Mouse (Mus musculus) midbrain, postnatal 0 days (tissue): ENCODE results near the gene Omg. TPM values are rescaled to one million over a fixed set of nuclear protein-coding genes. Genes with fewer than 3 reads are reported as not detected.

ENCODE experiments used
- ATAC-seq: fragments of 200-750 bp; cut with Nextera tagmentation; 2 replicates; pipeline ENCODE4 v1.8.0; 2017; ENCODE audit warnings: moderate number of reproducible peaks, mild to moderate bottlenecking, moderate TSS enrichment, moderate library complexity; ENCODE audit not compliant: low FRiP score
- DNase-seq: peaks from one replicate; pipeline ENCODE4 v3.0.0-alpha.2; 2015; ENCODE audit warnings: low spot score
- H3K27ac ChIP-seq: fragments of 300-500 bp; sonication (generic); 2 replicates; pipeline ENCODE4 v1.5.1; 2014; ENCODE audit warnings: low read depth, mild to moderate bottlenecking, low read length, mixed read lengths
- H3K27me3 ChIP-seq: fragments of 300-500 bp; sonication (generic); 2 replicates; pipeline ENCODE4 v1.6.1; 2014; ENCODE audit warnings: low read length, control low read depth, mixed read lengths; ENCODE audit not compliant: insufficient read depth
- H3K36me3 ChIP-seq: fragments of 300-500 bp; sonication (generic); 2 replicates; pipeline ENCODE4 v1.6.1; 2014; ENCODE audit warnings: low read length, control low read depth, mixed read lengths; ENCODE audit not compliant: insufficient read depth
- H3K4me1 ChIP-seq: fragments of 300-500 bp; sonication (generic); 2 replicates; pipeline ENCODE4 v1.6.1; 2014; ENCODE audit warnings: mild to moderate bottlenecking, control low read depth, antibody characterized with exemption, low read length, mixed read lengths; ENCODE audit not compliant: insufficient read depth
- H3K4me2 ChIP-seq: fragments of 300-500 bp; sonication (generic); 2 replicates; pipeline ENCODE4 v1.6.1; 2014; ENCODE audit warnings: low read depth, mild to moderate bottlenecking, low read length, mixed read lengths; ENCODE audit not compliant: poor library complexity, severe bottlenecking
- H3K4me3 ChIP-seq: fragments of 300-500 bp; sonication (generic); 2 replicates; pipeline ENCODE4 v1.5.1; 2014; ENCODE audit warnings: low read depth, mild to moderate bottlenecking, low read length, moderate library complexity
- H3K9ac ChIP-seq: fragments of 300-500 bp; sonication (generic); replicated peaks from 2 replicates; pipeline ENCODE4 v1.6.1; 2014; ENCODE audit warnings: mild to moderate bottlenecking, low read length, moderate library complexity, mixed read lengths; ENCODE audit not compliant: poor library complexity, severe bottlenecking
- H3K9me3 ChIP-seq: fragments of 300-500 bp; sonication (generic); 2 replicates; pipeline ENCODE4 v1.6.1; 2016; ENCODE audit warnings: low read length, control low read depth
- CTCF ChIP-seq: IDR thresholded peaks from 2 replicates; pipeline ENCODE4 v1.5.1; 2016; ENCODE audit warnings: antibody characterized with exemption, mild to moderate bottlenecking
- WGBS: fragments of 180-500 bp; shearing (Covaris S2); extraction: QIAGEN DNeasy Blood & Tissue Kit; methylation state at CpG from one replicate; pipeline ENCODE4 v1.1.7; 2014; 5-methylcytosine and 5-hydroxymethylcytosine counted together
- polyA plus RNA-seq: library from polyadenylated mRNA; unstranded; fragments of >200 nt; fragmentation: Nextera tagmentation; extraction: Ambion mirVana; gene quantifications from 2 replicates; pipeline ENCODE4 v1.2.1, GENCODE M21; 2015
- total RNA-seq: library from RNA; depleted of rRNA; stranded (reverse); fragments of >200 nt; gene quantifications from 2 replicates; pipeline ENCODE4 v1.2.3, GENCODE M21; 2014; rRNA removed

The Omg gene
- total and polyA plus RNA-seq, 2 experiments from 2014 or later, result 27.2 to 31.4 TPM

DNA sequence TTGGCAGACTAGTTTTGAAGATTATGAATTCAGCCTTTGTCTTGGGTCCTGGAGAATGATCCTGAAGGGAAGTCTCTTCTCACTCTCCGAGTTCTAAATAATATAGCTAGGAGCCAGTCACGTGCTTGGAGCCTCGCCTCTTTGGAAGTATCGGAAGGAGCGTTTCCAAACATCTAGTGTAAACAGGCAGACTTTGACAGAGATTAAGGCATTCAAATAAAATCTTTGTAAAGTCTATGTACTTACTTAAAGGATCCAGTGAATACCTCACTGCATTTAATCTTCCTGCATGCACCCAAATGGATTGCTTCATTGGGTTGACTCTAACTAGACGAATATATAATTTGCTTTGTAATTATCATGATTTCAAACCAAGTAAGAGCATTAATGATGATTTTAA lies 20.5 kb downstream of the Omg start:
- no peak overlapping the region for H3K4me3 ChIP-seq
- no peaks in the 10 kb centered on the region for H3K4me1 ChIP-seq
- no peaks in the 10 kb centered on the region for H3K27me3 ChIP-seq
- H3K9ac ChIP-seq, result no peak overlapping the region
- no peak overlapping the region for H3K27ac ChIP-seq
- no peak overlapping the region for H3K4me2 ChIP-seq
- no peaks in the 10 kb centered on the region for H3K9me3 ChIP-seq
- H3K36me3 ChIP-seq, result 0 out of 2 replicates have a peak, but pooled peaks cover 5% of the 10 kb centered on the region
- TF ChIP-seq CTCF, result no peak
- DNase-seq (no peak), ATAC-seq (no peak)
- 90% methylated on average over 6 of the region's 6 CpGs for WGBS

DNA sequence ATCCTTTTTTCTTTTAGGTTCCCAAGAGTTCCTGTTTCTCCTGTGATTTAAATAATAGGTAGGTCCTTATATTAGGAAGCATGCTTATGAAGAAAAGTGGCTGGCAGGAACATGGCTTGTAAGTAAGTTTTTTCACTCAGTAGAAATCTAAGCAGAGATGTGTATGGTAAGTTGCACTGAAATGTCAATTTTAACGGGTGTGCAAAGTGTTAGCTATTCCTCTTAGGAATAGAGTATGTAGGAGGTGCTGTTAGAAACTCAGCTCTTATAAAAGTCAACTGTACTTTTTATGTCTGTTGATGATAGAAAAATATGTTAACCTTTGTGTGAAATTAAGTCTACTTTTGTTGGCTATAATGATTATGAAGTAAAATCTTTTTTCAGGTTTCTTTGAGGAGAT lies 35.8 kb downstream of the Omg start:
- TF ChIP-seq CTCF, result no peak
- Histone ChIP-seq H3K9me3 (no peaks in the 10 kb centered on the region), H3K27ac (no peak overlapping the region), H3K4me3 (no peak overlapping the region), H3K4me2 (no peak overlapping the region), H3K36me3 (peaks cover 31% of the 10 kb centered on the region), H3K4me1 (no peaks in the 10 kb centered on the region), H3K27me3 (no peaks in the 10 kb centered on the region), H3K9ac (no peak overlapping the region)
- ATAC-seq (no peak), DNase-seq (no peak)
- WGBS, result 70% methylated on average over 1 of the region's 1 CpGs

GRCm38 (mm10) chr11:79460756-79461450 lies 43.0 kb downstream of the Omg start:
- H3K9me3 ChIP-seq, result no peaks in the 10 kb centered on the region
- DNase-seq (peak; percentile 17), ATAC-seq (no peak)
- no peak overlapping the region for H3K4me3 ChIP-seq
- no peak for TF ChIP-seq CTCF
- H3K9ac ChIP-seq, result no peak overlapping the region
- H3K27me3 ChIP-seq, result no peaks in the 10 kb centered on the region
- no peaks in the 10 kb centered on the region for H3K4me1 ChIP-seq
- no peak overlapping the region for H3K4me2 ChIP-seq
- peaks cover 22% of the 10 kb centered on the region for H3K36me3 ChIP-seq
- no peak overlapping the region for H3K27ac ChIP-seq
- 90% methylated on average over 3 of the region's 3 CpGs for WGBS

GRCm38 (mm10) chr11:79459846-79460245 lies 44.0 kb downstream of the Omg start:
- H3K4me1 ChIP-seq, result no peaks in the 10 kb centered on the region
- 90% methylated on average over 4 of the region's 4 CpGs for WGBS
- H3K36me3 ChIP-seq, result peaks cover 18% of the 10 kb centered on the region
- no peak overlapping the region for H3K27ac ChIP-seq
- H3K9ac ChIP-seq, result no peak overlapping the region
- no peak overlapping the region for H3K4me3 ChIP-seq
- DNase-seq (no peak), ATAC-seq (no peak)
- no peak for TF ChIP-seq CTCF
- no peaks in the 10 kb centered on the region for H3K9me3 ChIP-seq
- H3K4me2 ChIP-seq, result no peak overlapping the region
- H3K27me3 ChIP-seq, result no peaks in the 10 kb centered on the region

- H3K4me3 ChIP-seq, result no peak overlapping the region
- no peaks in the 10 kb centered on the region for H3K4me1 ChIP-seq
- no peaks in the 10 kb centered on the region for H3K9me3 ChIP-seq
- TF ChIP-seq CTCF, result no peak
- H3K27ac ChIP-seq, result no peak overlapping the region
- 90% methylated on average over 3 of the region's 3 CpGs for WGBS
- ATAC-seq (no peak), DNase-seq (no peak)
- H3K27me3 ChIP-seq, result no peaks in the 10 kb centered on the region
- no peak overlapping the region for H3K9ac ChIP-seq
- peaks cover 18% of the 10 kb centered on the region for H3K36me3 ChIP-seq
- no peak overlapping the region for H3K4me2 ChIP-seq
Measured at GRCm38 (mm10) chr11:79457928-79458327, 46.0 kb downstream of the Omg start.

GRCm38 (mm10) chr11:79452966-79453365 lies 50.9 kb downstream of the Omg start:
- H3K27ac ChIP-seq, result no peak overlapping the region
- H3K4me1 ChIP-seq, result no peaks in the 10 kb centered on the region
- ATAC-seq (no peak), DNase-seq (no peak)
- peaks cover 19% of the 10 kb centered on the region for H3K36me3 ChIP-seq
- H3K4me3 ChIP-seq, result no peak overlapping the region
- H3K9me3 ChIP-seq, result no peaks in the 10 kb centered on the region
- TF ChIP-seq CTCF, result no peak
- no peak overlapping the region for H3K9ac ChIP-seq
- no peaks in the 10 kb centered on the region for H3K27me3 ChIP-seq
- H3K4me2 ChIP-seq, result no peak overlapping the region

Other genes starting within 250 kb of the Omg start
- 230 and 291 TPM in 2 replicates for gene Wsb1, start 249.4 kb downstream of the Omg start, total RNA-seq
- gene Wsb1, start 249.4 kb downstream of the Omg start, polyA plus RNA-seq, result 227 and 257 TPM in 2 replicates
- not detected in 2 replicates for gene Gm9964, start 207.2 kb downstream of the Omg start, total RNA-seq
- 0.22 TPM in 1 of 2 replicates, not detected in the other for gene Gm9964, start 207.2 kb downstream of the Omg start, polyA plus RNA-seq
- 83.0 and 99.1 TPM in 2 replicates for gene Nf1, start 164.4 kb downstream of the Omg start, total RNA-seq
- gene Nf1, start 164.4 kb downstream of the Omg start, polyA plus RNA-seq, result 7.0 and 7.3 TPM in 2 replicates
- gene Evi2b, start 19.7 kb upstream of the Omg start, total RNA-seq, result 0.77 TPM in 1 of 2 replicates, not detected in the other
- gene Evi2b, start 19.7 kb upstream of the Omg start, polyA plus RNA-seq, result 0.23 and 0.42 TPM in 2 replicates
- gene Evi2, start 26.5 kb upstream of the Omg start, total RNA-seq, result 0.24 TPM in 1 of 2 replicates, not detected in the other
- gene Evi2, start 26.5 kb upstream of the Omg start, polyA plus RNA-seq, result 0.26 and 0.28 TPM in 2 replicates
- gene Evi2a, start 26.5 kb upstream of the Omg start, total RNA-seq, result 2.3 and 2.7 TPM in 2 replicates
- 4.0 and 4.7 TPM in 2 replicates for gene Evi2a, start 26.5 kb upstream of the Omg start, polyA plus RNA-seq
- gene Rab11fip4, start 87.1 kb upstream of the Omg start, total RNA-seq, result 68.1 and 68.3 TPM in 2 replicates
- gene Rab11fip4, start 87.1 kb upstream of the Omg start, polyA plus RNA-seq, result 19.0 and 19.9 TPM in 2 replicates